In genomic region chr12:112727801-112728200, GRCm38 (mm10) we compare ENCODE assay signal across 23 mouse cellular contexts. TPM values are rescaled to one million over a fixed set of nuclear protein-coding genes. Genes with fewer than 3 reads are reported as not detected.
DNase-seq lines count a peak whose midpoint lies in the region; ATAC-seq and TF ChIP-seq lines count a peak whose summit lies in the region.
"Had no signal": no experiment of that assay in that cellular context is flagged by ENCODE, and none has a peak within 500 bp of the region (broad histone marks: within the 10 kb centered on the region; RNA-seq: fewer than 3 reads in every experiment).

No protein-coding gene starts in this region.

- 76% methylated on average over 8 of the region's 8 CpGs for WGBS in lung, embryonic 14.5 days
- 71% methylated on average over 8 of the region's 8 CpGs for WGBS in liver, postnatal 0 days (ENCODE audit: insufficient replicate concordance)
- 66% methylated on average over 8 of the region's 8 CpGs for WGBS in intestine, embryonic 16.5 days

- no peaks in the 10 kb centered on the region for H3K9me3 ChIP-seq in lung, embryonic 14.5 days (ENCODE audit: low read depth, low read length)
- H3K9me3 ChIP-seq in liver, postnatal 0 days (ENCODE audit: low read length): no peaks in the 10 kb centered on the region
- H3K9me3 ChIP-seq in intestine, embryonic 16.5 days (ENCODE audit: control insufficient read depth, low read length): no peaks in the 10 kb centered on the region
- H3K9me3 ChIP-seq: embryonic facial prominence, embryonic 15.5 days; G1E; heart, embryonic 15.5 days had no signal

- no peak overlapping the region for H3K4me3 ChIP-seq in lung, embryonic 14.5 days (ENCODE audit: low read depth, low read length)
- no peak overlapping the region for H3K4me3 ChIP-seq in liver, postnatal 0 days (ENCODE audit: low read depth, low read length)
- no peak overlapping the region for H3K4me3 ChIP-seq in intestine, embryonic 16.5 days (ENCODE audit: low read length)
- H3K4me3 ChIP-seq: embryonic facial prominence, embryonic 15.5 days; erythroblast, embryonic 14.5 days; heart, adult 2 months; heart, embryonic 15.5 days had no signal

- ATAC-seq in lung, embryonic 14.5 days (ENCODE audit: insufficient read depth): no peak
- ATAC-seq in liver, postnatal 0 days: no peak
- no peak for ATAC-seq in intestine, embryonic 16.5 days
- ATAC-seq: CD4-positive, CD25-positive, alpha-beta regulatory T cell, adult 4 months; forebrain, embryonic 16.5 days; hindbrain, postnatal 0 days had no signal

- TF ChIP-seq EP300 in liver, postnatal 0 days (IDR thresholded peaks at IDR 0.05; ENCODE audit: low read depth): no peak

- H3K27ac ChIP-seq in lung, embryonic 14.5 days (ENCODE audit: low read depth): no peak overlapping the region
- no peak overlapping the region for H3K27ac ChIP-seq in liver, postnatal 0 days (ENCODE audit: low read depth)
- no peak overlapping the region for H3K27ac ChIP-seq in intestine, embryonic 16.5 days (ENCODE audit: low read length)
- H3K27ac ChIP-seq: embryonic facial prominence, embryonic 15.5 days; heart, adult 2 months; heart, embryonic 15.5 days; hindbrain, postnatal 0 days had no signal

- TF ChIP-seq CTCF in lung, embryonic 14.5 days (IDR thresholded peaks at IDR 0.05; ENCODE audit: low read depth): no peak
- no peak for TF ChIP-seq CTCF in liver, postnatal 0 days (IDR thresholded peaks at IDR 0.05; ENCODE audit: low read depth)

- peaks cover 21% of the 10 kb centered on the region; the same call in 1 of the 2 replicates for H3K36me3 ChIP-seq in lung, embryonic 14.5 days (ENCODE audit: insufficient read depth)
- 0 out of 2 replicates have a peak, but pooled peaks cover 3% of the 10 kb centered on the region for H3K36me3 ChIP-seq in liver, postnatal 0 days (replicated peaks; ENCODE audit: insufficient read depth, low read length)
- H3K36me3 ChIP-seq in intestine, embryonic 16.5 days (ENCODE audit: control insufficient read depth, insufficient read depth, low read length): peaks cover 3% of the 10 kb centered on the region; the same call in 1 of the 2 replicates
- H3K36me3 ChIP-seq: G1E; heart, embryonic 15.5 days had no signal

- no peaks in the 10 kb centered on the region for H3K4me1 ChIP-seq in lung, embryonic 14.5 days (ENCODE audit: insufficient read depth)
- peaks cover 7% of the 10 kb centered on the region; the same call in 1 of the 2 replicates for H3K4me1 ChIP-seq in liver, postnatal 0 days (ENCODE audit: insufficient read depth)
- H3K4me1 ChIP-seq in intestine, embryonic 16.5 days (ENCODE audit: control insufficient read depth, insufficient read depth, low read length): peaks cover 17% of the 10 kb centered on the region

- DNase-seq in cerebellum, adult 9-11 months: peak; percentile 41
- no peak for DNase-seq in cerebellum, postnatal 36 days
- DNase-seq in lung, embryonic 14.5 days: peak; percentile 17
- no peak for DNase-seq in lung, postnatal 25 days (ENCODE audit: low spot score)
- DNase-seq in 3134 (ENCODE audit: extremely low read depth, insufficient read length, low spot score) (peak; percentile 64), NIH3T3 (ENCODE audit: low read depth) (peak; percentile 50)
- no peak for DNase-seq in liver, postnatal 0 days
- DNase-seq: adrenal gland, postnatal 10 days; B cell, adult 2 months; cerebellum, adult 8-10 months; embryo, embryonic 11 days; gastrocnemius, postnatal 14 days; heart, adult 2 months; heart, postnatal 14 days had no signal

- no peak overlapping the region for H3K4me2 ChIP-seq in lung, embryonic 14.5 days
- no peak overlapping the region for H3K4me2 ChIP-seq in liver, postnatal 0 days (ENCODE audit: low read depth, low read length)
- no peak overlapping the region for H3K4me2 ChIP-seq in intestine, embryonic 16.5 days (ENCODE audit: low read depth, low read length)
- H3K4me2 ChIP-seq: embryonic facial prominence, embryonic 15.5 days; heart, embryonic 11.5 days; heart, embryonic 15.5 days had no signal

- H3K9ac ChIP-seq in lung, embryonic 14.5 days: no peak overlapping the region
- no peak overlapping the region for H3K9ac ChIP-seq in liver, postnatal 0 days (replicated peaks)
- no peak overlapping the region for H3K9ac ChIP-seq in intestine, embryonic 16.5 days (ENCODE audit: low read depth, low read length)
- H3K9ac ChIP-seq: embryonic facial prominence, embryonic 15.5 days; heart, embryonic 15.5 days had no signal

- 0 out of 2 replicates have a peak, but pooled peaks cover 5% of the 10 kb centered on the region for H3K27me3 ChIP-seq in lung, embryonic 14.5 days (ENCODE audit: insufficient read depth, low read length)
- 0 out of 2 replicates have a peak, but pooled peaks cover 2% of the 10 kb centered on the region for H3K27me3 ChIP-seq in liver, postnatal 0 days (ENCODE audit: insufficient read depth, low read length)
- H3K27me3 ChIP-seq in intestine, embryonic 16.5 days (replicated peaks; ENCODE audit: control insufficient read depth, insufficient read depth, low read length): no peaks in the 10 kb centered on the region
- H3K27me3 ChIP-seq: embryonic facial prominence, embryonic 15.5 days had no signal

RNA-seq across cellular contexts. Expression of gene Cep170b, which starts 7.5 kb away (rescaled TPM):
- 21.4 and 23.1 TPM in 2 replicates for polyA plus RNA-seq in lung, embryonic 14.5 days (2014; fragmentation: Nextera tagmentation; extraction: Ambion mirVana)
- 4.0 and 4.8 TPM in 2 replicates for polyA plus RNA-seq in liver, postnatal 0 days (2015; fragmentation: Nextera tagmentation; extraction: Ambion mirVana)
- polyA plus RNA-seq in intestine, embryonic 16.5 days (2015; fragmentation: Nextera tagmentation; extraction: Ambion mirVana): 12.4 and 13.2 TPM in 2 replicates
- polyA plus RNA-seq: G1E had no signal

RNA-seq across cellular contexts. Expression of gene Pld4, which starts 32.7 kb away (rescaled TPM):
- 9.3 and 10.9 TPM in 2 replicates for polyA plus RNA-seq in lung, embryonic 14.5 days (2014; fragmentation: Nextera tagmentation; extraction: Ambion mirVana)
- polyA plus RNA-seq in liver, postnatal 0 days (2015; fragmentation: Nextera tagmentation; extraction: Ambion mirVana): 20.9 and 22.4 TPM in 2 replicates
- polyA plus RNA-seq in intestine, embryonic 16.5 days (2015; fragmentation: Nextera tagmentation; extraction: Ambion mirVana): 12.2 and 13.0 TPM in 2 replicates

RNA-seq across cellular contexts. Expression of gene Zbtb42, which starts 49.2 kb away (rescaled TPM):
- polyA plus RNA-seq in lung, embryonic 14.5 days (2014; fragmentation: Nextera tagmentation; extraction: Ambion mirVana): 6.7 and 9.0 TPM in 2 replicates
- polyA plus RNA-seq in liver, postnatal 0 days (2015; fragmentation: Nextera tagmentation; extraction: Ambion mirVana): 1.3 and 1.6 TPM in 2 replicates
- polyA plus RNA-seq in intestine, embryonic 16.5 days (2015; fragmentation: Nextera tagmentation; extraction: Ambion mirVana): 6.8 and 8.2 TPM in 2 replicates

RNA-seq across cellular contexts. Expression of gene Akt1, which starts 53.1 kb away (rescaled TPM):
- 140 and 166 TPM in 2 replicates for polyA plus RNA-seq in lung, embryonic 14.5 days (2014; fragmentation: Nextera tagmentation; extraction: Ambion mirVana)
- polyA plus RNA-seq in liver, postnatal 0 days (2015; fragmentation: Nextera tagmentation; extraction: Ambion mirVana): 26.7 and 29.3 TPM in 2 replicates
- 56.5 and 65.5 TPM in 2 replicates for polyA plus RNA-seq in intestine, embryonic 16.5 days (2015; fragmentation: Nextera tagmentation; extraction: Ambion mirVana)

Comparison
In these comparisons a context has a peak if more than half of its experiments do, and no peak if none do; other contexts are left out.
1. DNase-seq: peak in cerebellum, adult 9-11 months (single experiment), lung, embryonic 14.5 days (single experiment), 3134 (single experiment) and NIH3T3 (single experiment); none in cerebellum, postnatal 36 days (0 of 2), lung, postnatal 25 days (single experiment) and liver, postnatal 0 days (single experiment).